ENCODE assay signal across 9 mouse cellular contexts in genomic region chr3:95139586-95140288, GRCm38 (mm10). TPM values are rescaled to one million over a fixed set of nuclear protein-coding genes. Genes with fewer than 3 reads are reported as not detected.
DNase-seq lines count a peak whose midpoint lies in the region; ATAC-seq lines count a peak whose summit lies in the region.
"Had no signal": no experiment of that assay in that cellular context is flagged by ENCODE, and none has a peak within 500 bp of the region (broad histone marks: within the 10 kb centered on the region; RNA-seq: fewer than 3 reads in every experiment).

No protein-coding gene starts in this region.

- ATAC-seq in lung, embryonic 16.5 days (ENCODE audit: low read depth), result no peak
- ATAC-seq in liver, embryonic 15.5 days (ENCODE audit: insufficient read depth), result no peak
- ATAC-seq in midbrain, embryonic 15.5 days (replicated peaks), result no peak

- peak; percentile 16 for DNase-seq in embryo, embryonic 10 days (ENCODE audit: low spot score)
- no peak for DNase-seq in embryo, embryonic 9.5 days (ENCODE audit: extremely low spot score)
- DNase-seq in lung, postnatal 14 days, result no peak
- no peak for DNase-seq in cerebellum, postnatal 10 days
- DNase-seq: lung, embryonic 14.5 days had no signal

- H3K4me2 ChIP-seq in lung, embryonic 16.5 days (ENCODE audit: low read depth, low read length), result no peak overlapping the region
- peak overlapping the region; percentile 36 for H3K4me2 ChIP-seq in liver, embryonic 15.5 days
- no peak overlapping the region for H3K4me2 ChIP-seq in midbrain, embryonic 15.5 days
- H3K4me2 ChIP-seq: lung, embryonic 14.5 days had no signal

- H3K9me3 ChIP-seq in lung, embryonic 16.5 days (ENCODE audit: control insufficient read depth, low read length), result no peaks in the 10 kb centered on the region
- H3K9me3 ChIP-seq in liver, embryonic 15.5 days (replicated peaks), result no peaks in the 10 kb centered on the region
- no peaks in the 10 kb centered on the region for H3K9me3 ChIP-seq in midbrain, embryonic 15.5 days

- H3K9ac ChIP-seq in lung, embryonic 16.5 days (ENCODE audit: low read length), result peak overlapping the region; percentile 3; the same call in 1 of the 2 replicates
- no peak overlapping the region for H3K9ac ChIP-seq in liver, embryonic 15.5 days
- H3K9ac ChIP-seq in midbrain, embryonic 15.5 days, result no peak overlapping the region
- H3K9ac ChIP-seq: lung, embryonic 14.5 days had no signal

- H3K27me3 ChIP-seq in lung, embryonic 16.5 days (ENCODE audit: control insufficient read depth, insufficient read depth, low read depth, low read length), result no peaks in the 10 kb centered on the region
- H3K27me3 ChIP-seq in liver, embryonic 15.5 days, result 0 out of 2 replicates have a peak, but pooled peaks cover 5% of the 10 kb centered on the region
- no peaks in the 10 kb centered on the region for H3K27me3 ChIP-seq in midbrain, embryonic 15.5 days (replicated peaks)

- peak overlapping the region; percentile 25 for H3K27ac ChIP-seq in lung, embryonic 16.5 days (ENCODE audit: low read length)
- H3K27ac ChIP-seq in brown adipose tissue, adult 24 weeks (replicated peaks; ENCODE audit: low read depth, low read length), result peak overlapping the region; percentile 31
- H3K27ac ChIP-seq in liver, embryonic 15.5 days (replicated peaks), result no peak overlapping the region; the same call in 1 of the 2 replicates
- no peak overlapping the region for H3K27ac ChIP-seq in midbrain, embryonic 15.5 days

- no peak overlapping the region for H3K4me3 ChIP-seq in lung, embryonic 16.5 days (ENCODE audit: low read length)
- H3K4me3 ChIP-seq in brown adipose tissue, adult 24 weeks (ENCODE audit: insufficient read depth, low read depth, low read length), result peak overlapping the region; percentile 21; the same call in 1 of the 2 replicates
- H3K4me3 ChIP-seq in liver, embryonic 15.5 days (replicated peaks), result no peak overlapping the region
- no peak overlapping the region for H3K4me3 ChIP-seq in midbrain, embryonic 15.5 days

- H3K4me1 ChIP-seq in lung, embryonic 16.5 days (replicated peaks; ENCODE audit: control insufficient read depth, insufficient read depth, low read length), result peaks cover 9% of the 10 kb centered on the region
- H3K4me1 ChIP-seq in brown adipose tissue, adult 24 weeks (ENCODE audit: control insufficient read depth, insufficient read depth, insufficient read length, low read length), result no peaks in the 10 kb centered on the region
- peaks cover 46% of the 10 kb centered on the region for H3K4me1 ChIP-seq in liver, embryonic 15.5 days (replicated peaks)
- peaks cover 22% of the 10 kb centered on the region for H3K4me1 ChIP-seq in midbrain, embryonic 15.5 days

- H3K36me3 ChIP-seq in lung, embryonic 16.5 days (ENCODE audit: control insufficient read depth, insufficient read depth, low read length), result peaks cover 5% of the 10 kb centered on the region; the same call in 1 of the 2 replicates
- H3K36me3 ChIP-seq in liver, embryonic 15.5 days (replicated peaks), result peaks cover 26% of the 10 kb centered on the region
- peaks cover 5% of the 10 kb centered on the region; the same call in 1 of the 2 replicates for H3K36me3 ChIP-seq in midbrain, embryonic 15.5 days (replicated peaks)

- 62% methylated on average over 25 of the region's 25 CpGs for WGBS in lung, embryonic 16.5 days
- whole genome bisulfite sequencing in liver, embryonic 15.5 days (ENCODE audit: insufficient replicate concordance), result 65% methylated on average over 25 of the region's 25 CpGs
- 74% methylated on average over 25 of the region's 25 CpGs for WGBS in midbrain, embryonic 15.5 days

RNA-seq across cellular contexts. Expression of gene Tnfaip8l2, which starts 2.4 kb away (rescaled TPM):
- polyA plus RNA-seq in lung, embryonic 16.5 days (2015; fragmentation: Nextera tagmentation; extraction: Ambion mirVana), result 4.0 and 5.4 TPM in 2 replicates
- 2.7 and 2.8 TPM in 2 replicates for polyA plus RNA-seq in brown adipose tissue, adult 24 weeks (2012; ENCODE audit: insufficient read depth, insufficient read length, missing spikeins)
- 9.3 and 9.8 TPM in 2 replicates for polyA plus RNA-seq in liver, embryonic 15.5 days (2015; fragmentation: Nextera tagmentation; extraction: Ambion mirVana)
- 3.0 and 3.6 TPM in 2 replicates for polyA plus RNA-seq in midbrain, embryonic 15.5 days (2015; fragmentation: Nextera tagmentation; extraction: Ambion mirVana)

RNA-seq across cellular contexts. Expression of gene Lysmd1, which starts 5.8 kb away (rescaled TPM):
- 16.2 and 16.9 TPM in 2 replicates for polyA plus RNA-seq in lung, embryonic 16.5 days (2015; fragmentation: Nextera tagmentation; extraction: Ambion mirVana)
- 7.3 and 7.6 TPM in 2 replicates for polyA plus RNA-seq in brown adipose tissue, adult 24 weeks (2012; ENCODE audit: insufficient read depth, insufficient read length, missing spikeins)
- 7.1 and 8.3 TPM in 2 replicates for polyA plus RNA-seq in liver, embryonic 15.5 days (2015; fragmentation: Nextera tagmentation; extraction: Ambion mirVana)
- polyA plus RNA-seq in midbrain, embryonic 15.5 days (2015; fragmentation: Nextera tagmentation; extraction: Ambion mirVana), result 48.9 and 52.1 TPM in 2 replicates

RNA-seq across cellular contexts. Expression of gene Scnm1, which starts 5.9 kb away (rescaled TPM):
- polyA plus RNA-seq in lung, embryonic 16.5 days (2015; fragmentation: Nextera tagmentation; extraction: Ambion mirVana), result 69.9 and 79.0 TPM in 2 replicates
- 34.7 and 62.1 TPM in 2 replicates for polyA plus RNA-seq in brown adipose tissue, adult 24 weeks (2012; ENCODE audit: insufficient read depth, insufficient read length, missing spikeins)
- 25.6 and 26.1 TPM in 2 replicates for polyA plus RNA-seq in liver, embryonic 15.5 days (2015; fragmentation: Nextera tagmentation; extraction: Ambion mirVana)
- 89.8 and 90.0 TPM in 2 replicates for polyA plus RNA-seq in midbrain, embryonic 15.5 days (2015; fragmentation: Nextera tagmentation; extraction: Ambion mirVana)

RNA-seq across cellular contexts. Expression of gene Tmod4, which starts 15.5 kb away (rescaled TPM):
- polyA plus RNA-seq in lung, embryonic 16.5 days (2015; fragmentation: Nextera tagmentation; extraction: Ambion mirVana), result 2.7 and 4.4 TPM in 2 replicates
- polyA plus RNA-seq in brown adipose tissue, adult 24 weeks (2012; ENCODE audit: insufficient read depth, insufficient read length, missing spikeins), result 7.3 and 12.4 TPM in 2 replicates
- 0.53 and 0.88 TPM in 2 replicates for polyA plus RNA-seq in liver, embryonic 15.5 days (2015; fragmentation: Nextera tagmentation; extraction: Ambion mirVana)
- 1.7 and 2.0 TPM in 2 replicates for polyA plus RNA-seq in midbrain, embryonic 15.5 days (2015; fragmentation: Nextera tagmentation; extraction: Ambion mirVana)

RNA-seq across cellular contexts. Expression of gene Sema6c, which starts 20.5 kb away (rescaled TPM):
- 3.2 and 4.1 TPM in 2 replicates for polyA plus RNA-seq in lung, embryonic 16.5 days (2015; fragmentation: Nextera tagmentation; extraction: Ambion mirVana)
- 1.5 and 2.6 TPM in 2 replicates for polyA plus RNA-seq in brown adipose tissue, adult 24 weeks (2012; ENCODE audit: insufficient read depth, insufficient read length, missing spikeins)
- 0.37 and 0.68 TPM in 2 replicates for polyA plus RNA-seq in liver, embryonic 15.5 days (2015; fragmentation: Nextera tagmentation; extraction: Ambion mirVana)
- polyA plus RNA-seq in midbrain, embryonic 15.5 days (2015; fragmentation: Nextera tagmentation; extraction: Ambion mirVana), result 33.1 and 42.6 TPM in 2 replicates

Comparison
In these comparisons a context has a peak if more than half of its experiments do, and no peak if none do; other contexts are left out.
1. H3K27ac ChIP-seq: peak in lung, embryonic 16.5 days (single experiment) and brown adipose tissue, adult 24 weeks (single experiment); none in liver, embryonic 15.5 days (single experiment) and midbrain, embryonic 15.5 days (single experiment).